Mouse (Mus musculus) testis, adult 2 months (tissue): ENCODE measurements at regions not wholly inside any gene's neighbourhood (a gene's known extent, or its start where the extent isn't known, plus 50 kb on each side); places are given as distances from the start of the nearest gene placed in this dataset.

Source experiments
- CTCF ChIP-seq: fragments of 200-500 bp; IDR thresholded peaks from 2 replicates; pipeline ENCODE4 v1.5.1; 2012; ENCODE audit warnings: low read depth, mild to moderate bottlenecking, inconsistent platforms, low read length, moderate library complexity; ENCODE audit not compliant: control insufficient read depth, insufficient read depth, insufficient replicate concordance
- POLR2A ChIP-seq: fragments of 200-500 bp; IDR thresholded peaks from 2 replicates; pipeline ENCODE4 v1.6.1; 2012; ENCODE audit warnings: low read depth, mild to moderate bottlenecking, inconsistent platforms, low read length, moderate library complexity; ENCODE audit not compliant: control insufficient read depth

DNA sequence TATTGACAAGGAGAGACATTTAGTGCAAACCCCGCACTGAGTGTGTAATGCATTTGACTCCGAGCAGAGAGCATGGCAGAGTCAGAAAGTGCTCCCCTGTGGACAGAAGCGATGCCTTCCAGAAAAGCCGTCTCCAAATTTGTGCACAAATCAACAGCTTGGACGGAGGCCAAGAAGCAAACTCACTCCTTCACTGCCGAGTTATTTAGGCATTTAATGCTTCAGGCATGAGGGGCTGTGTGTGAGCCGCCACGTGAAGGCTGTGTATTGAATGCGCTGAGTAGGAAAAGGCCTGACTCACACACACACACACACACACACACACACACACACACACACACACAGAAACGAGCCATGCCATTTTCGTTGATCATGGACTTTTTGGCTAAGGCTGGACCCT is 453.7 kb downstream of the Cd83 start:
- TF ChIP-seq POLR2A (no peak), CTCF (no peak)
